Mouse (Mus musculus): ENCODE data around the gene Krtap26-1. TPM values are rescaled to one million over a fixed set of nuclear protein-coding genes. Genes with fewer than 3 reads are reported as not detected.

Krtap26-1 gene
- polyA plus RNA-seq, 1 experiment from 2014 or later, result not detected

- Histone ChIP-seq H3K9ac (no peak within 1 kb of the TSS), H3K4me3 (no peak within 1 kb of the TSS), H3K27me3 (no peaks in the 10 kb centered on the region), H3K4me1 (replicated peaks) (no peaks in the 10 kb centered on the region), H3K9me3 (replicated peaks) (no peaks in the 10 kb centered on the region), H3K4me2 (no peak within 1 kb of the TSS), H3K27ac (no peak within 1 kb of the TSS), H3K36me3 (no peaks in the 10 kb centered on the region)
- ATAC-seq (replicated peaks; ENCODE audit: insufficient number of reproducible peaks, insufficient read depth, low FRiP score, low read depth), result no peak
- 86% methylated on average over 4 of the region's 4 CpGs for WGBS
These were observed 20.0 kb downstream of the Krtap26-1 start, which contains the start of gene 2310079G19Rik for GRCm38 (mm10) chr16:88627566-88627965. Gene 2310079G19Rik (minus strand): TSS chr16:88627666.

GRCm38 (mm10) chr16:88612712-88613111 lies 34.9 kb downstream of the Krtap26-1 start:
- 78% methylated on average over 4 of the region's 4 CpGs for WGBS
- Histone ChIP-seq H3K36me3 (no peaks in the 10 kb centered on the region), H3K4me2 (no peak overlapping the region), H3K4me3 (no peak overlapping the region), H3K9ac (no peak overlapping the region), H3K27me3 (no peaks in the 10 kb centered on the region), H3K9me3 (replicated peaks) (no peaks in the 10 kb centered on the region), H3K27ac (no peak overlapping the region), H3K4me1 (replicated peaks) (no peaks in the 10 kb centered on the region)
- ATAC-seq (replicated peaks; ENCODE audit: insufficient number of reproducible peaks, insufficient read depth, low FRiP score, low read depth), result no peak

- Histone ChIP-seq H3K4me1 (replicated peaks) (no peaks in the 10 kb centered on the region), H3K36me3 (no peaks in the 10 kb centered on the region), H3K9ac (no peak within 1 kb of the TSS), H3K9me3 (replicated peaks) (no peaks in the 10 kb centered on the region), H3K4me3 (no peak within 1 kb of the TSS), H3K27ac (no peak within 1 kb of the TSS), H3K27me3 (no peaks in the 10 kb centered on the region), H3K4me2 (no peak within 1 kb of the TSS)
- WGBS, result 87% methylated on average over 8 of the region's 8 CpGs
- ATAC-seq (replicated peaks; ENCODE audit: insufficient number of reproducible peaks, insufficient read depth, low FRiP score, low read depth), result no peak
These were observed 35.7 kb downstream of the Krtap26-1 start, which contains the start of gene Krtap24-1 for GRCm38 (mm10) chr16:88611922-88612321. Gene Krtap24-1 (minus strand): TSS chr16:88612279.

GRCm38 (mm10) chr16:88604570-88604969 lies 43.0 kb downstream of the Krtap26-1 start:
- Histone ChIP-seq H3K9me3 (replicated peaks) (no peaks in the 10 kb centered on the region), H3K4me3 (no peak overlapping the region), H3K27ac (no peak overlapping the region), H3K9ac (no peak overlapping the region), H3K36me3 (no peaks in the 10 kb centered on the region), H3K4me2 (no peak overlapping the region), H3K4me1 (replicated peaks) (no peaks in the 10 kb centered on the region), H3K27me3 (no peaks in the 10 kb centered on the region)
- no peak for ATAC-seq (replicated peaks; ENCODE audit: insufficient number of reproducible peaks, insufficient read depth, low FRiP score, low read depth)
- 81% methylated on average over 6 of the region's 6 CpGs for WGBS

- H3K27me3 ChIP-seq, result no peaks in the 10 kb centered on the region
- no peak overlapping the region for H3K4me2 ChIP-seq
- no peak overlapping the region for H3K9ac ChIP-seq
- no peaks in the 10 kb centered on the region for H3K9me3 ChIP-seq (replicated peaks)
- H3K36me3 ChIP-seq, result no peaks in the 10 kb centered on the region
- no peak overlapping the region for H3K4me3 ChIP-seq
- no peaks in the 10 kb centered on the region for H3K4me1 ChIP-seq (replicated peaks)
- H3K27ac ChIP-seq, result no peak overlapping the region
- no peak for ATAC-seq (replicated peaks; ENCODE audit: insufficient number of reproducible peaks, insufficient read depth, low FRiP score, low read depth)
- 50% methylated on average over 1 of the region's 1 CpGs for WGBS
These were observed 45.1 kb downstream of the Krtap26-1 start for GRCm38 (mm10) chr16:88602464-88602863.

- H3K4me2 ChIP-seq, result no peak overlapping the region
- no peaks in the 10 kb centered on the region for H3K4me1 ChIP-seq (replicated peaks)
- WGBS, result 78% methylated on average over 8 of the region's 8 CpGs
- no peaks in the 10 kb centered on the region for H3K27me3 ChIP-seq
- H3K4me3 ChIP-seq, result no peak overlapping the region
- ATAC-seq (replicated peaks; ENCODE audit: insufficient number of reproducible peaks, insufficient read depth, low FRiP score, low read depth), result no peak
- no peaks in the 10 kb centered on the region for H3K36me3 ChIP-seq
- no peak overlapping the region for H3K27ac ChIP-seq
- no peak overlapping the region for H3K9ac ChIP-seq
- no peaks in the 10 kb centered on the region for H3K9me3 ChIP-seq (replicated peaks)
These were observed 47.3 kb downstream of the Krtap26-1 start for GRCm38 (mm10) chr16:88600303-88600702.

- Histone ChIP-seq H3K4me3 (no peak overlapping the region), H3K4me2 (no peak overlapping the region), H3K9ac (no peak overlapping the region), H3K36me3 (no peaks in the 10 kb centered on the region), H3K4me1 (replicated peaks) (no peaks in the 10 kb centered on the region), H3K9me3 (replicated peaks) (no peaks in the 10 kb centered on the region), H3K27ac (no peak overlapping the region), H3K27me3 (no peaks in the 10 kb centered on the region)
- ATAC-seq (replicated peaks; ENCODE audit: insufficient number of reproducible peaks, insufficient read depth, low FRiP score, low read depth), result no peak
- 61% methylated on average over 16 of the region's 16 CpGs for WGBS
These were observed 47.9 kb downstream of the Krtap26-1 start for GRCm38 (mm10) chr16:88599504-88600237.

Other genes starting within 250 kb of the Krtap26-1 start
- gene Cldn17, start 140.8 kb downstream of the Krtap26-1 start, polyA plus RNA-seq (2015; fragmentation: Nextera tagmentation; extraction: Ambion mirVana), result not detected in 2 replicates
- gene Cldn8, start 84.6 kb downstream of the Krtap26-1 start, polyA plus RNA-seq (2015; fragmentation: Nextera tagmentation; extraction: Ambion mirVana), result 0.28 and 1.2 TPM in 2 replicates
- gene Krtap24-1, start 35.5 kb downstream of the Krtap26-1 start, polyA plus RNA-seq (2015; fragmentation: Nextera tagmentation; extraction: Ambion mirVana), result not detected in 2 replicates
- not detected in 2 replicates for gene 2310079G19Rik, start 20.1 kb downstream of the Krtap26-1 start, polyA plus RNA-seq (2015; fragmentation: Nextera tagmentation; extraction: Ambion mirVana)
- gene Krtap27-1, start 23.9 kb upstream of the Krtap26-1 start, polyA plus RNA-seq (2015; fragmentation: Nextera tagmentation; extraction: Ambion mirVana), result not detected in 2 replicates
- not detected in 2 replicates for gene 2310061N02Rik, start 60.2 kb upstream of the Krtap26-1 start, polyA plus RNA-seq (2015; fragmentation: Nextera tagmentation; extraction: Ambion mirVana)
- not detected in 2 replicates for gene Krtap13-1, start 81.1 kb upstream of the Krtap26-1 start, polyA plus RNA-seq (2015; fragmentation: Nextera tagmentation; extraction: Ambion mirVana)
- not detected in 2 replicates for gene Krtap13, start 103.8 kb upstream of the Krtap26-1 start, polyA plus RNA-seq (2015; fragmentation: Nextera tagmentation; extraction: Ambion mirVana)
- gene 2310034C09Rik, start 111.1 kb upstream of the Krtap26-1 start, polyA plus RNA-seq (2015; fragmentation: Nextera tagmentation; extraction: Ambion mirVana), result not detected in 2 replicates
- not detected in 2 replicates for gene 2310057N15Rik, start 126.4 kb upstream of the Krtap26-1 start, polyA plus RNA-seq (2015; fragmentation: Nextera tagmentation; extraction: Ambion mirVana)
- not detected in 2 replicates for gene Gm5965, start 130.1 kb upstream of the Krtap26-1 start, polyA plus RNA-seq (2015; fragmentation: Nextera tagmentation; extraction: Ambion mirVana)
- not detected in 2 replicates for gene Gm20741, start 164.4 kb upstream of the Krtap26-1 start, polyA plus RNA-seq (2015; fragmentation: Nextera tagmentation; extraction: Ambion mirVana)
- gene Krtap15, start 172.4 kb upstream of the Krtap26-1 start, polyA plus RNA-seq (2015; fragmentation: Nextera tagmentation; extraction: Ambion mirVana), result not detected in 2 replicates
- gene Krtap14, start 178.3 kb upstream of the Krtap26-1 start, polyA plus RNA-seq (2015; fragmentation: Nextera tagmentation; extraction: Ambion mirVana), result not detected in 2 replicates
- gene Krtap19-1, start 221.6 kb upstream of the Krtap26-1 start, polyA plus RNA-seq (2015; fragmentation: Nextera tagmentation; extraction: Ambion mirVana), result not detected in 2 replicates
- not detected in 2 replicates for gene Krtap19-2, start 226.5 kb upstream of the Krtap26-1 start, polyA plus RNA-seq (2015; fragmentation: Nextera tagmentation; extraction: Ambion mirVana)
- gene Krtap19-3, start 230.2 kb upstream of the Krtap26-1 start, polyA plus RNA-seq (2015; fragmentation: Nextera tagmentation; extraction: Ambion mirVana), result not detected in 2 replicates
- not detected in 2 replicates for gene Krtap19-4, start 237.3 kb upstream of the Krtap26-1 start, polyA plus RNA-seq (2015; fragmentation: Nextera tagmentation; extraction: Ambion mirVana)
- not detected in 2 replicates for gene Krtap19-5, start 248.7 kb upstream of the Krtap26-1 start, polyA plus RNA-seq (2015; fragmentation: Nextera tagmentation; extraction: Ambion mirVana)

Data from heart, embryonic 15.5 days (tissue).